Mouse (Mus musculus) central nervous system, embryonic 11.5 days (tissue): ENCODE results near the gene Nab1. TPM values are rescaled to one million over a fixed set of nuclear protein-coding genes. Genes with fewer than 3 reads are reported as not detected.

Source experiments
- polyA plus RNA-seq: library from polyadenylated mRNA; depleted of rRNA; stranded (reverse); fragments of >200 nt; gene quantifications from 2 replicates; pipeline ENCODE4 v1.2.3, GENCODE M21; 2012; rRNA removed

Gene Nab1
- polyA plus RNA-seq, result 7.8 and 8.4 TPM in 2 replicates

DNA sequence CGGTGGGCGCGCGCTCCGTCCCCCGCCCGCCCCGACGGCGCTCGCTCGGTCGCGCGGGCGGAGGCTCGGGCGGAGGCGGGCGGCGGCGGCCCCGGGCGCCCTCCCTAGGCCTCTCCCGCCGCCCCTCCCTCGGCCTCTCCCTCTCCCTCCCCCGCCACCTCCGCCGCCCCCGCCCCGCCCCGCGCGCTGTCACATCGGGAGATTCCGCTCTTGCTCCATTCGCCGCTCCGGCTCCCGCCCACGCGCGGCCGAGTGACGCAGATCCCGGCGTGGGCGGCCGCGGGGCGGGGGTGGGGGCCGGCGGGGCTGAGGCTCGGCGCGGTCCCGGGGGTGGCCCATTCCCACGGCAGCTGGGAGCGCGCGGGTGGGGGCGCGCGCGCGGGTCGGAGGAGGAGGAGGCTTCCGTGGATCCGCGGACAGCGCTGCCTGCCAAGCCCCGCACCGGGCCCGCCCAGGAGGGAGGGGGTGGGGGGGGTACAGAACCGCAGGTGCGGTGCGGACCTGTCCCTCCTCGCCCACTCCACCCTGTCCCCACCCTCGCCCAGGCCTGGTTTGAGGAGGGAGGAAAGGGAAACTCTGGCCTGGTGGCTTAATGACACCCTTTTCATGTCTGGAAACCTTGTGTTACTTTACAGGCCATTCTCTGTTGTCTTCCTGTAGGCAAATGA, at the start of gene Nab1:
TSS of gene Nab1 (minus strand) at position 366 of the 668 bp plus-strand sequence.

Other genes starting within 250 kb of the Nab1 start
- gene Nemp2, start 130.0 kb upstream of the Nab1 start, polyA plus RNA-seq, result 20.5 and 28.0 TPM in 2 replicates
- gene Mfsd6, start 226.8 kb upstream of the Nab1 start, polyA plus RNA-seq, result 3.9 and 5.3 TPM in 2 replicates